Mouse (Mus musculus) forebrain, embryonic 12.5 days (tissue): ENCODE measurements at regions not wholly inside any gene's neighbourhood (a gene's known extent, or its start where the extent isn't known, plus 50 kb on each side); places are given as distances from the start of the nearest gene placed in this dataset.
A peak's percentile ranks its signal among the peaks of the same experiment; 100 is the strongest.

Experiments used
- ATAC-seq: fragments of 200-750 bp; cut with Nextera tagmentation; 2 replicates; pipeline ENCODE4 v1.8.0; 2017; ENCODE audit warnings: moderate TSS enrichment; ENCODE audit not compliant: low FRiP score
- H3K27ac ChIP-seq: fragments of 300-500 bp; sonication (generic); 2 replicates; pipeline ENCODE4 v1.5.1; 2016; ENCODE audit warnings: mild to moderate bottlenecking
- H3K27me3 ChIP-seq: fragments of 300-500 bp; sonication (generic); 2 replicates; pipeline ENCODE4 v1.6.1; 2016; ENCODE audit warnings: mild to moderate bottlenecking
- H3K36me3 ChIP-seq: fragments of 300-500 bp; sonication (generic); replicated peaks from 2 replicates; pipeline ENCODE4 v1.6.1; 2016; ENCODE audit warnings: mild to moderate bottlenecking
- H3K4me1 ChIP-seq: fragments of 300-500 bp; sonication (generic); 2 replicates; pipeline ENCODE4 v1.6.1; 2016
- H3K4me2 ChIP-seq: fragments of 300-500 bp; sonication (generic); 2 replicates; pipeline ENCODE4 v1.6.1; 2016; ENCODE audit warnings: mild to moderate bottlenecking, moderate library complexity
- H3K4me3 ChIP-seq: fragments of 300-500 bp; sonication (generic); replicated peaks from 2 replicates; pipeline ENCODE4 v1.5.1; 2016; ENCODE audit warnings: mild to moderate bottlenecking
- H3K9ac ChIP-seq: fragments of 300-500 bp; sonication (generic); 2 replicates; pipeline ENCODE4 v1.6.1; 2016; ENCODE audit warnings: mild to moderate bottlenecking
- H3K9me3 ChIP-seq: fragments of 300-500 bp; sonication (generic); 2 replicates; pipeline ENCODE4 v1.6.1; 2016
- WGBS: fragments of 180-500 bp; shearing (Covaris S2); methylation state at CpG from one replicate; pipeline ENCODE4 v1.1.7; 2016; 5-methylcytosine and 5-hydroxymethylcytosine counted together

DNA sequence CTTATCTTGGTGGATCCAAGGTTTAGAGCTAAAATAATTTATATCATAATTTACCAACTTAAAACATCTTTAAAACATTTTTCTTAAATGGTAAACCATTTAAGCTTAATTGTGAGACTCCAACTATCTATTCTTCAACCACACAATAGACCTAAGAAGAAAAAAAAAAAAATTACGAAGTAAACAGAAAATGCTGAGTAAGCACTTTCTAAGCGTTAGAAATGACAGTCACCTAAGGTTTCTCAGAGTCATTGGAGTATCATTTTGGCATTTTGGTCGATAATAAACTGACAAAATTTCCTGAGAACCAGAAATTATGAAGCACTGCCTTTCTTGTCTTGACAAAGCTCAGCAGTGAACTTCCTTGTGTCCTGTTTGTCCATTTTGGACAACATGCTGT is 1323.7 kb upstream of the Pcdh7 start:
- no peak overlapping the region for H3K27ac ChIP-seq

GRCm38 (mm10) chr5:56434958-56435357 is 1282.8 kb upstream of the Pcdh7 start:
- no peak for ATAC-seq
- Histone ChIP-seq H3K4me1 (no peaks in the 10 kb centered on the region), H3K9ac (no peak overlapping the region), H3K4me3 (no peak overlapping the region), H3K4me2 (no peak overlapping the region), H3K36me3 (no peaks in the 10 kb centered on the region), H3K27ac (no peak overlapping the region), H3K9me3 (no peaks in the 10 kb centered on the region), H3K27me3 (no peaks in the 10 kb centered on the region)
- 81% methylated on average over 2 of the region's 2 CpGs for WGBS

More for the DNA sequence above, 1323.7 kb upstream of the Pcdh7 start:
- Histone ChIP-seq H3K4me3 (no peak overlapping the region), H3K4me1 (no peaks in the 10 kb centered on the region), H3K27me3 (no peaks in the 10 kb centered on the region), H3K9ac (no peak overlapping the region), H3K4me2 (no peak overlapping the region), H3K36me3 (no peaks in the 10 kb centered on the region), H3K9me3 (no peaks in the 10 kb centered on the region)
- no peak for ATAC-seq
- WGBS: 78% methylated on average over 3 of the region's 3 CpGs

DNA sequence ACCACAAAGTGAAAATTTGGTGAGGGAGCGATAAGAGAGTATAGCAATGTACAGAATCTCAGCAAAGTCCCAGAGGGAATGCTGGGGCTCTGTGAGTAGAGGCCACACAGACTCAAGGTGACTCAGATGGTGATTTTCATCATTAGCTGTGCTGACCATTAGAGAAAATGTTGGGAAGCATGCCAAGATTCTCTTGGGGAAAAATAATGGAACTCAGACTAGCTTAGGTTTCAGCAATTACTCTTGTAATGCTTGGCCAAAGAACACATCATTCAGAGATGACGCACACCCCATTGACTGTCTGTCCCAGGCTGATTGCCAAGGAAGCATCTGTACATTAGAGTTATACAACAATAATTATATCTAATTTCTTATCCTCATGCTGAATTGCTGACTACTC is 1277.3 kb upstream of the Pcdh7 start:
- H3K4me3 ChIP-seq: no peak overlapping the region
- H3K9ac ChIP-seq: no peak overlapping the region
- peak; percentile 49; the same call in 1 of the 2 replicates for ATAC-seq

DNA sequence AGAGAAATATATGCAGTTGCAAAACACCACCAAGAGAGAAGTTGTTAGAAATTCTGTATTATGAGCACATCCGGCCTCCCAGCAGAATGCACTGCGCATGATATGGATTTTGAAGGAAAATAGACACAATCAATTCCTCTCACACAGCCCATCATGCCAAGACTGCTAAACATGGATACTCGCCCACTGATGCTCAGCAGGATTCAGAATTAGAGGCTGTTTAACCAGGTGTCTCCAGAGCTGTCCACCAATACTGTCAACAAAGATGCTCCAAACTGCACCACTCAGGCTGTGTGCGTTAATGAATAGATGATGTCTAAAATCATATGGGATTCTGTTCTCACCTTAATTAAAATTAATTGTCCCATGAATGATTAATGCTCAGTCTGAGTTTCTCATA is 1230.0 kb upstream of the Pcdh7 start:
- Histone ChIP-seq H3K36me3 (no peaks in the 10 kb centered on the region), H3K4me1 (no peaks in the 10 kb centered on the region), H3K4me3 (no peak overlapping the region), H3K9ac (no peak overlapping the region), H3K9me3 (no peaks in the 10 kb centered on the region), H3K4me2 (no peak overlapping the region), H3K27me3 (no peaks in the 10 kb centered on the region), H3K27ac (no peak overlapping the region)
- 84% methylated on average over 4 of the region's 4 CpGs for WGBS
- peak; percentile 23; the same call in 1 of the 2 replicates for ATAC-seq

More for the DNA sequence above, 1277.3 kb upstream of the Pcdh7 start:
- H3K9me3 ChIP-seq: no peaks in the 10 kb centered on the region
- no peaks in the 10 kb centered on the region for H3K27me3 ChIP-seq
- 84% methylated on average over 2 of the region's 2 CpGs for whole genome bisulfite sequencing
- H3K4me1 ChIP-seq: no peaks in the 10 kb centered on the region
- no peak overlapping the region for H3K4me2 ChIP-seq
- no peaks in the 10 kb centered on the region for H3K36me3 ChIP-seq
- H3K27ac ChIP-seq: no peak overlapping the region
